ENCODE assay signal across 31 mouse cellular contexts in the genomic region with DNA sequence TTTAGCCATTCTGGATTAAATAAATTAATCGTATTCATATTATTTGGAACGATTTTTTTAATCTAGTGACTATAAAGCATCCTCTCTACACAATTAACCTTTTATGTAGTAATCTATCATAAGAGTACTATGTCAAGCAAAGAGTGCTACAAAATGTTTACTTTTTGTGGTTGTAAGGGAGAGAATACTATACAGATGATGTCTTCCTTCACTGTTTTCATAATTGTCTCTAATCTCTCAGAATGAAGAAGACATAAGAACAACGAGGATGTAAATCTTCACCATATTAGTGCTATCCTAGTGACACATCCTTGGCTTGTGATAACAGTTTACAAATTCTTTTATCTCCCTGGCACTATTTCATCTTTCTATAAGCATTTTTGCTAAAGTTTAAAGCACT.
"Had no signal": no experiment of that assay in that cellular context is flagged by ENCODE, and none has a peak within 500 bp of the region (broad histone marks: within the 10 kb centered on the region; RNA-seq: fewer than 3 reads in every experiment).

No protein-coding gene starts in this region.

- H3K36me3 ChIP-seq: limb, embryonic 10.5 days; limb, embryonic 12.5 days; limb, embryonic 13.5 days; limb, embryonic 15.5 days; liver, embryonic 12.5 days; liver, embryonic 13.5 days; liver, embryonic 15.5 days; lung, embryonic 15.5 days; midbrain, embryonic 10.5 days; midbrain, embryonic 12.5 days; midbrain, embryonic 13.5 days; midbrain, embryonic 15.5 days; neural tube, embryonic 12.5 days; neural tube, embryonic 13.5 days had no signal

- H3K4me2 ChIP-seq: limb, embryonic 12.5 days; limb, embryonic 13.5 days; limb, embryonic 15.5 days; liver, embryonic 11.5 days; liver, embryonic 12.5 days; liver, embryonic 13.5 days; liver, embryonic 15.5 days; lung, embryonic 15.5 days; midbrain, embryonic 11.5 days; midbrain, embryonic 12.5 days; midbrain, embryonic 13.5 days; midbrain, embryonic 15.5 days; neural tube, embryonic 12.5 days; neural tube, embryonic 13.5 days had no signal

- H3K9me3 ChIP-seq: limb, embryonic 10.5 days; limb, embryonic 12.5 days; limb, embryonic 13.5 days; limb, embryonic 15.5 days; liver, embryonic 12.5 days; liver, embryonic 13.5 days; liver, embryonic 15.5 days; lung, embryonic 15.5 days; megakaryocyte, embryonic 14.5 days; midbrain, embryonic 10.5 days; midbrain, embryonic 12.5 days; midbrain, embryonic 13.5 days; midbrain, embryonic 15.5 days; neural tube, embryonic 12.5 days; neural tube, embryonic 13.5 days had no signal

- H3K27me3 ChIP-seq: limb, embryonic 12.5 days; limb, embryonic 13.5 days; limb, embryonic 15.5 days; liver, embryonic 12.5 days; liver, embryonic 13.5 days; liver, embryonic 15.5 days; lung, embryonic 15.5 days; megakaryocyte, embryonic 14.5 days; midbrain, embryonic 12.5 days; midbrain, embryonic 13.5 days; midbrain, embryonic 15.5 days; neural tube, embryonic 12.5 days; neural tube, embryonic 13.5 days had no signal

- H3K27ac ChIP-seq: limb, embryonic 10.5 days; limb, embryonic 12.5 days; limb, embryonic 13.5 days; limb, embryonic 15.5 days; liver, embryonic 12.5 days; liver, embryonic 13.5 days; liver, embryonic 14.5 days; liver, embryonic 15.5 days; lung, embryonic 15.5 days; macrophage; midbrain, embryonic 10.5 days; midbrain, embryonic 12.5 days; midbrain, embryonic 13.5 days; midbrain, embryonic 15.5 days; neural tube, embryonic 12.5 days; neural tube, embryonic 13.5 days had no signal

- DNase-seq: left cerebral cortex, postnatal 4 days; liver; liver, embryonic 13.5 days; liver, postnatal 0 days; lung, adult 18-20 months; lung, adult 2 months; lung, postnatal 10 days; lung, postnatal 14 days; lung, postnatal 36 days; lung, postnatal 4 days; midbrain, embryonic 14.5 days had no signal

- H3K9ac ChIP-seq: limb, embryonic 12.5 days; limb, embryonic 13.5 days; limb, embryonic 15.5 days; liver, embryonic 12.5 days; liver, embryonic 13.5 days; liver, embryonic 14.5 days; liver, embryonic 15.5 days; liver, postnatal 0 days; lung, embryonic 15.5 days; midbrain, embryonic 12.5 days; midbrain, embryonic 13.5 days; midbrain, embryonic 15.5 days; neural tube, embryonic 12.5 days; neural tube, embryonic 13.5 days had no signal

- H3K4me1 ChIP-seq: limb, embryonic 10.5 days; limb, embryonic 12.5 days; limb, embryonic 13.5 days; limb, embryonic 15.5 days; liver, embryonic 12.5 days; liver, embryonic 13.5 days; liver, embryonic 15.5 days; lung, embryonic 15.5 days; megakaryocyte, embryonic 14.5 days; midbrain, embryonic 12.5 days; midbrain, embryonic 13.5 days; midbrain, embryonic 15.5 days; neural tube, embryonic 12.5 days; neural tube, embryonic 13.5 days had no signal

- H3K4me3 ChIP-seq: limb, embryonic 10.5 days; limb, embryonic 12.5 days; limb, embryonic 13.5 days; limb, embryonic 15.5 days; liver, embryonic 12.5 days; liver, embryonic 13.5 days; liver, embryonic 15.5 days; lung, embryonic 15.5 days; megakaryocyte, embryonic 14.5 days; midbrain, embryonic 10.5 days; midbrain, embryonic 12.5 days; midbrain, embryonic 13.5 days; midbrain, embryonic 15.5 days; myocyte; neural tube, embryonic 12.5 days; neural tube, embryonic 13.5 days had no signal

- ATAC-seq: liver, embryonic 12.5 days; liver, postnatal 0 days; midbrain, embryonic 13.5 days; midbrain, embryonic 15.5 days; midbrain, embryonic 16.5 days had no signal
